Mouse (Mus musculus): ENCODE measurements around the gene Prr36.

Prr36 gene

GRCm38 (mm10) chr8:4201321-4201720 lies 15.9 kb downstream of the Prr36 start:
- no peak for DNase-seq (ENCODE audit: low spot score)

- DNase-seq (ENCODE audit: low spot score) = no peak
Measured at GRCm38 (mm10) chr8:4193588-4193894, 23.7 kb downstream of the Prr36 start.

GRCm38 (mm10) chr8:4192807-4193587 lies 24.3 kb downstream of the Prr36 start:
- peak; percentile 87 for DNase-seq (ENCODE audit: low spot score)

- no peak for DNase-seq (ENCODE audit: low spot score)
Measured at GRCm38 (mm10) chr8:4192305-4192704, 25.0 kb downstream of the Prr36 start.

GRCm38 (mm10) chr8:4189031-4189722 lies 28.1 kb downstream of the Prr36 start:
- no peak for DNase-seq (ENCODE audit: low spot score)

- no peak for DNase-seq (ENCODE audit: low spot score)
Measured at GRCm38 (mm10) chr8:4188605-4189004, 28.7 kb downstream of the Prr36 start.

- DNase-seq (ENCODE audit: low spot score) = no peak
Measured at GRCm38 (mm10) chr8:4186151-4186550, 31.1 kb downstream of the Prr36 start.

GRCm38 (mm10) chr8:4183409-4183808 lies 33.9 kb downstream of the Prr36 start:
- no peak for DNase-seq (ENCODE audit: low spot score)

GRCm38 (mm10) chr8:4174018-4174417 lies 43.2 kb downstream of the Prr36 start:
- DNase-seq (ENCODE audit: low spot score) = no peak

GRCm38 (mm10) chr8:4172486-4172885 lies 44.8 kb downstream of the Prr36 start:
- DNase-seq (ENCODE audit: low spot score) = no peak

- DNase-seq (ENCODE audit: low spot score) = no peak
Measured at GRCm38 (mm10) chr8:4167918-4168317, 49.3 kb downstream of the Prr36 start.

- DNase-seq (ENCODE audit: low spot score) = no peak
Measured at GRCm38 (mm10) chr8:4166881-4167525, 50.3 kb downstream of the Prr36 start.

- peak; percentile 97 for DNase-seq (ENCODE audit: low spot score)
Measured at GRCm38 (mm10) chr8:4165852-4166751, 51.2 kb downstream of the Prr36 start, which contains the start of gene Evi5l. Gene Evi5l (plus strand): TSS chr8:4166567.

- no peak for DNase-seq (ENCODE audit: low spot score)
Measured at GRCm38 (mm10) chr8:4165176-4165851, 51.9 kb downstream of the Prr36 start.

- DNase-seq (ENCODE audit: low spot score) = no peak
Measured at GRCm38 (mm10) chr8:4162786-4163185, 54.5 kb downstream of the Prr36 start.

Measured in ovary, postnatal 36 days (tissue).